Mouse (Mus musculus): ENCODE data around the gene Ndc1. TPM values are rescaled to one million over a fixed set of nuclear protein-coding genes. Genes with fewer than 3 reads are reported as not detected.

Gene Ndc1
- polyA plus RNA-seq, 2 experiments: 27.8 to 35.4 TPM

DNA sequence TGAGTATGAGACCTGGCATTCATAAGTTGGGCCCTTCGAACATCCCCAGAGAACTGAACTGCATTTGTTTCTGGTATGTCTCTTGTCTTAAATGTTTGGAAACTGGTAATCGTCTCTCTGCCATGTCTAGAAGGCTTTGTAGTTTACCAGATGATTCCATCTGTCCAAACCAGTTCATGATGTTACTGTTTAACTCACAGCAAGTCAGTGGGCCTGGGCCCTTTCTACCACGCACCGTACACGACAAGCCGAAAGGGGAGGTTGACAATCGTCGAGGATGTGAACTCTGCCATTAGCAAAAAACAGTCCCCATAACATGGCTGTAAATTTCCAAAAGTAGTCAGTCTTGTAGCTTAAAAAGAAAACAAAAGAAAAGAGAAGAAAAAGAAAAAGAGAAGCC lies 71.2 kb downstream of the Ndc1 start:
- H3K27me3 ChIP-seq (ENCODE audit: control insufficient read depth, insufficient read depth, low read length): peaks cover 49% of the 10 kb centered on the region
- DNase-seq (ENCODE audit: low spot score): no peak
- H3K9me3 ChIP-seq (ENCODE audit: control insufficient read depth, low read length): no peaks in the 10 kb centered on the region
- TF ChIP-seq POLR2A (IDR thresholded peaks at IDR 0.05; ENCODE audit: borderline replicate concordance, extremely low read depth, insufficient read depth, insufficient read length): no peak
- peaks cover 30% of the 10 kb centered on the region for H3K4me1 ChIP-seq (ENCODE audit: control insufficient read depth, insufficient read depth, low read length)
- no peak overlapping the region for H3K4me3 ChIP-seq (replicated peaks; ENCODE audit: low read length)
- no peaks in the 10 kb centered on the region for H3K36me3 ChIP-seq (ENCODE audit: control insufficient read depth, insufficient read depth, low read length)
- no peak for ATAC-seq (ENCODE audit: low FRiP score, low read depth)
- no peak overlapping the region for H3K9ac ChIP-seq (ENCODE audit: low read depth, low read length, severe bottlenecking)
- WGBS: 64% methylated on average over 8 of the region's 8 CpGs
- H3K27ac ChIP-seq (replicated peaks; ENCODE audit: low read depth, low read length): no peak overlapping the region
- H3K4me2 ChIP-seq (replicated peaks; ENCODE audit: low read depth, low read length, severe bottlenecking): no peak overlapping the region

DNA sequence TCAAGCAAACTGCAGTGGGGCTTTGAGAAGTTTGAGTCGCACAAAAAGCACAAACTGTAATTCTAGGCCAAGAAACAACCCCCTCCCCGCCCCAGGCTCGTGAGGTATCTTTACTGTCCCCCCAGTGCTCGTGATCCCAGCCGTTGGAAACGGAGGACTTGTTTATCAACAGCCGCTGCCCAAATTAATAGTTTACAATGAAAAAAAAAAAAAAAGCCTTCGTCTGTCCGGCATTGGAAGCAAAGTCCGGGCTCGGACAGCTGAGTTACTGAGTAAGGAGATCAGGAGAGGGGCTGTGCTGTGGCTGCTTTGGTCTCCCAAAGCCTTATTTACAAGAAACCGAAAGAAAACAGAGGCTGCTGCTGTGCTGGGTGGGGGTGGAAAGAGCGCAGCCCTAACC lies 72.7 kb downstream of the Ndc1 start:
- peak overlapping the region; percentile 35; the same call in 1 of the 2 replicates for H3K4me2 ChIP-seq (replicated peaks; ENCODE audit: low read depth, low read length, severe bottlenecking)
- no peak overlapping the region for H3K27ac ChIP-seq (replicated peaks; ENCODE audit: low read depth, low read length)
- peaks cover 47% of the 10 kb centered on the region for H3K27me3 ChIP-seq (ENCODE audit: control insufficient read depth, insufficient read depth, low read length)
- no peaks in the 10 kb centered on the region for H3K36me3 ChIP-seq (ENCODE audit: control insufficient read depth, insufficient read depth, low read length)
- 14% methylated on average over 13 of the region's 13 CpGs for WGBS
- H3K9me3 ChIP-seq (ENCODE audit: control insufficient read depth, low read length): 0 out of 2 replicates have a peak, but pooled peaks cover 3% of the 10 kb centered on the region
- DNase-seq (ENCODE audit: low spot score) (no peak), ATAC-seq (ENCODE audit: low FRiP score, low read depth) (no peak)
- TF ChIP-seq POLR2A (IDR thresholded peaks at IDR 0.05; ENCODE audit: borderline replicate concordance, extremely low read depth, insufficient read depth, insufficient read length): no peak
- H3K9ac ChIP-seq (ENCODE audit: low read depth, low read length, severe bottlenecking): peak overlapping the region; percentile 17; the same call in 1 of the 2 replicates
- H3K4me1 ChIP-seq (ENCODE audit: control insufficient read depth, insufficient read depth, low read length): peaks cover 37% of the 10 kb centered on the region
- no peak overlapping the region; the same call in 1 of the 2 replicates for H3K4me3 ChIP-seq (replicated peaks; ENCODE audit: low read length)

DNA sequence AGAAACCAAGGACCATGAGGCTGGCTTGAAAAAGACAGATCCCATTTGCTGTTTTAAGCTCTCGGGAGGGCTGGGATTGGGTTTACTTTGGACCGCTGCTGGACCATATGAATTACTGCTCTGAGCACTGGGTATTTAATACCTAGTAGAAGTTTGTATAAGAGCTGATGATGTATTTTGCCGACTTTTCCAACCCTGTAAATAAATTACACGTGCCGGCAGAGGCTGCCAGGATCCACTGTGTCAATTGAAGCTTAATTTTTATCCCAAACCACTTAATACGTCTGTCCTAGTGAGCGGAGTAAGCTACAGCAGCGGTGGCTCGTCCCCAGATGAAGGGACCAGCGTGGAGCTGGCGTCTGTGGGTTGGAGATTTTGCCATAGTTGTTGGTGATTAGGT lies 74.7 kb downstream of the Ndc1 start:
- TF ChIP-seq POLR2A (IDR thresholded peaks at IDR 0.05; ENCODE audit: borderline replicate concordance, extremely low read depth, insufficient read depth, insufficient read length): no peak
- no peak overlapping the region; the same call in 1 of the 2 replicates for H3K4me3 ChIP-seq (replicated peaks; ENCODE audit: low read length)
- ATAC-seq (ENCODE audit: low FRiP score, low read depth): no peak
- DNase-seq (ENCODE audit: low spot score): peak; percentile 35
- peaks cover 29% of the 10 kb centered on the region for H3K27me3 ChIP-seq (ENCODE audit: control insufficient read depth, insufficient read depth, low read length)
- H3K9me3 ChIP-seq (ENCODE audit: control insufficient read depth, low read length): 0 out of 2 replicates have a peak, but pooled peaks cover 3% of the 10 kb centered on the region
- no peaks in the 10 kb centered on the region for H3K36me3 ChIP-seq (ENCODE audit: control insufficient read depth, insufficient read depth, low read length)
- WGBS: 31% methylated on average over 11 of the region's 11 CpGs
- no peak overlapping the region for H3K9ac ChIP-seq (ENCODE audit: low read depth, low read length, severe bottlenecking)
- peaks cover 37% of the 10 kb centered on the region for H3K4me1 ChIP-seq (ENCODE audit: control insufficient read depth, insufficient read depth, low read length)
- H3K4me2 ChIP-seq (replicated peaks; ENCODE audit: low read depth, low read length, severe bottlenecking): peak overlapping the region; percentile 38
- H3K27ac ChIP-seq (replicated peaks; ENCODE audit: low read depth, low read length): no peak overlapping the region

DNA sequence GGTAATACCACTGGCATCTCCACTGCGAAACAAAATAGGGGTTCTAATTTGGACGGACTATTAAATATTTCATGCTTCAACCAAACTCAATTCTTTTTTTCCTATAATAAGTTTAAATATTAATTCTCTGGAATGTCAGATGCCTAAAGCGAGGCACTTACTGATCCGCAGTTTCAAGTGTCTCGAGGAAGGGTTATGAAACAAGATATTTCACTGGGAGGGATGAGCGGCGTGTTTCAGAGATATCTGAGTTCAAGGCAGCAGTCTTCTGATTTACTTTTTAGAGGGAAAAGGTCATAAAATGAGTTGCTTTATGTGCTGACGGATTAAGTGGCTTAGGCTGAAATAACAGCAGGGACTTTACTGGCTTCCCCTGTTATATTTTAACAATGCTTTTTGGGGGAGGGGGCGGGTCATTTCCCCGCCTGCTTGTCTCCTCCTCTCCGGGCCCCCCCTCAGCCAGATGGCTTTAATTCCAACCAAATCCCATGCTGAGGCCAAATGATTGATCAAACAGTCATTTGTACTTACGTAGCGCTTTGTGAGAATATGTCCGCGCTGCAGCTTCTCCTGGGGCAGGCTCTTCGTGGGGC lies 75.4 kb downstream of the Ndc1 start:
- H3K4me3 ChIP-seq (replicated peaks; ENCODE audit: low read length): no peak overlapping the region; the same call in none of the 2 replicates
- H3K4me1 ChIP-seq (ENCODE audit: control insufficient read depth, insufficient read depth, low read length): peaks cover 37% of the 10 kb centered on the region
- peak; percentile 61 for ATAC-seq (ENCODE audit: low FRiP score, low read depth)
- H3K9ac ChIP-seq (ENCODE audit: low read depth, low read length, severe bottlenecking): no peak overlapping the region
- WGBS: 19% methylated on average over 16 of the region's 16 CpGs
- no peak overlapping the region for H3K27ac ChIP-seq (replicated peaks; ENCODE audit: low read depth, low read length)
- H3K4me2 ChIP-seq (replicated peaks; ENCODE audit: low read depth, low read length, severe bottlenecking): peak overlapping the region; percentile 38
- no peak for TF ChIP-seq POLR2A (IDR thresholded peaks at IDR 0.05; ENCODE audit: borderline replicate concordance, extremely low read depth, insufficient read depth, insufficient read length)
- 0 out of 2 replicates have a peak, but pooled peaks cover 3% of the 10 kb centered on the region for H3K9me3 ChIP-seq (ENCODE audit: control insufficient read depth, low read length)
- no peaks in the 10 kb centered on the region for H3K36me3 ChIP-seq (ENCODE audit: control insufficient read depth, insufficient read depth, low read length)
- H3K27me3 ChIP-seq (ENCODE audit: control insufficient read depth, insufficient read depth, low read length): peaks cover 22% of the 10 kb centered on the region
- DNase-seq (ENCODE audit: low spot score): peak; percentile 54

DNA sequence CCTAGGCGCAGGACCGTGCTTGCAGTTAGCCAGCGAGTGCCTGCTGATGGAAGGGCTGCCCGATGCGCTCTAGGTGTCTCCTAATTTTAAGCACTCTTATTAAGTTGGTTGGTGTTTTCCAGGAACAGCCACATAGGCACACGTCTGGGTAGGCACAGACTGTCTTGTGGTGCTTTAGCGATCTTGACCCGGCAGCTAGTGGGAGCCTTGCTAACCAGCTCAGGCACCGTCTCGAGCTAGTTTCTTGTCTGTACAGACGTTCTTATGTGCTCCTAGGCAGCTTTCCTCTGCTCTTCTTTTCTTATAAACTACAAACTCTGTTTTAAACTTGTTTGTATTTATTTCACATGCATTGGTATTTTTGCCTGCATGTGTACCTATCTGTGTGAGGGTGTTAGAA lies 76.0 kb downstream of the Ndc1 start:
- Histone ChIP-seq H3K4me2 (replicated peaks; ENCODE audit: low read depth, low read length, severe bottlenecking) (peak overlapping the region; percentile 38), H3K27ac (replicated peaks; ENCODE audit: low read depth, low read length) (no peak overlapping the region), H3K9me3 (ENCODE audit: control insufficient read depth, low read length) (0 out of 2 replicates have a peak, but pooled peaks cover 3% of the 10 kb centered on the region), H3K27me3 (ENCODE audit: control insufficient read depth, insufficient read depth, low read length) (peaks cover 16% of the 10 kb centered on the region), H3K4me3 (replicated peaks; ENCODE audit: low read length) (no peak overlapping the region; the same call in 1 of the 2 replicates), H3K9ac (ENCODE audit: low read depth, low read length, severe bottlenecking) (no peak overlapping the region), H3K4me1 (ENCODE audit: control insufficient read depth, insufficient read depth, low read length) (peaks cover 36% of the 10 kb centered on the region), H3K36me3 (ENCODE audit: control insufficient read depth, insufficient read depth, low read length) (no peaks in the 10 kb centered on the region)
- 0 out of 2 replicates have a peak, but pooled peaks have one; percentile 13 for ATAC-seq (ENCODE audit: low FRiP score, low read depth)
- DNase-seq (ENCODE audit: low spot score): no peak
- WGBS: 29% methylated on average over 11 of the region's 11 CpGs
- TF ChIP-seq POLR2A (IDR thresholded peaks at IDR 0.05; ENCODE audit: borderline replicate concordance, extremely low read depth, insufficient read depth, insufficient read length): no peak

Data from limb, embryonic 14.5 days (tissue).